Mouse (Mus musculus): ENCODE data around the gene Sptbn4.

- TF ChIP-seq CTCF (IDR thresholded peaks at IDR 0.05; ENCODE audit: low read depth) (no peak), EP300 (IDR thresholded peaks at IDR 0.05; ENCODE audit: low read depth) (no peak)
These were observed 93.3 kb downstream of the Sptbn4 start for GRCm38 (mm10) chr7:27354144-27354543.
